Mouse (Mus musculus) liver, embryonic 14.5 days (tissue): ENCODE measurements around the gene A930033H14Rik.

ENCODE experiments used
- CTCF ChIP-seq: IDR thresholded peaks from 2 replicates; pipeline ENCODE4 v1.5.1; 2016; ENCODE audit warnings: antibody characterized with exemption, low read depth, control low read depth
- EP300 ChIP-seq: IDR thresholded peaks from 2 replicates; pipeline ENCODE4 v1.6.1; 2016; ENCODE audit warnings: antibody characterized with exemption, low read depth

GRCm38 (mm10) chr10:69252112-69253074, 39.5 kb upstream of the A930033H14Rik start:
- TF ChIP-seq CTCF = no peak
- TF ChIP-seq EP300 = no peak
